Mouse (Mus musculus) adrenal gland, postnatal 25 days (tissue): ENCODE data around the gene Taldo1. TPM values are rescaled to one million over a fixed set of nuclear protein-coding genes. Genes with fewer than 3 reads are reported as not detected.

Source experiments
- DNase-seq: peaks from one replicate; pipeline ENCODE4 v3.0.0; 2021; ENCODE audit warnings: mixed read lengths
- total RNA-seq: library from RNA; stranded (reverse); gene quantifications from 2 replicates; pipeline ENCODE4 v1.2.3, GENCODE M21; 2021

The Taldo1 gene
- total RNA-seq, 1 experiment from 2014 or later = 681 TPM

GRCm38 (mm10) chr7:141423811-141424210 is 31.8 kb downstream of the Taldo1 start:
- DNase-seq = no peak

GRCm38 (mm10) chr7:141426948-141427730 is 35.1 kb downstream of the Taldo1 start:
- no peak for DNase-seq

GRCm38 (mm10) chr7:141428701-141429100 is 36.7 kb downstream of the Taldo1 start:
- DNase-seq = no peak

GRCm38 (mm10) chr7:141429310-141429709 is 37.3 kb downstream of the Taldo1 start, which contains the start of gene Cend1:
Gene Cend1 (minus strand): TSS chr7:141429491.
- peak; percentile 45 for DNase-seq

GRCm38 (mm10) chr7:141429840-141430584 is 38.0 kb downstream of the Taldo1 start:
- DNase-seq = no peak

- DNase-seq = no peak
Measured at GRCm38 (mm10) chr7:141430585-141431240, 38.7 kb downstream of the Taldo1 start.

GRCm38 (mm10) chr7:141431434-141432185 is 39.6 kb downstream of the Taldo1 start:
- DNase-seq = no peak

GRCm38 (mm10) chr7:141432186-141432611 is 40.2 kb downstream of the Taldo1 start:
- DNase-seq = peak; percentile 86

- peak; percentile 78 for DNase-seq
Measured at GRCm38 (mm10) chr7:141432741-141433516, 40.9 kb downstream of the Taldo1 start.

- DNase-seq = no peak
Measured at GRCm38 (mm10) chr7:141433517-141434400, 41.8 kb downstream of the Taldo1 start.

GRCm38 (mm10) chr7:141434464-141434863 is 42.5 kb downstream of the Taldo1 start:
- DNase-seq = peak; percentile 55

- DNase-seq = peak; percentile 72
Measured at GRCm38 (mm10) chr7:141435129-141435855, 43.3 kb downstream of the Taldo1 start.

GRCm38 (mm10) chr7:141435856-141436522 is 44.0 kb downstream of the Taldo1 start:
- DNase-seq = no peak

- DNase-seq = no peak
Measured at GRCm38 (mm10) chr7:141436523-141436892, 44.5 kb downstream of the Taldo1 start.

- peak; percentile 88 for DNase-seq
Measured at GRCm38 (mm10) chr7:141437178-141438120, 45.5 kb downstream of the Taldo1 start, which contains the start of gene Slc25a22. Gene Slc25a22 (minus strand): TSS chr7:141437892.

- no peak for DNase-seq
Measured at GRCm38 (mm10) chr7:141438201-141438968, 46.4 kb downstream of the Taldo1 start.
